Comparison of ENCODE assay signal across 13 mouse cellular contexts in the genomic region with DNA sequence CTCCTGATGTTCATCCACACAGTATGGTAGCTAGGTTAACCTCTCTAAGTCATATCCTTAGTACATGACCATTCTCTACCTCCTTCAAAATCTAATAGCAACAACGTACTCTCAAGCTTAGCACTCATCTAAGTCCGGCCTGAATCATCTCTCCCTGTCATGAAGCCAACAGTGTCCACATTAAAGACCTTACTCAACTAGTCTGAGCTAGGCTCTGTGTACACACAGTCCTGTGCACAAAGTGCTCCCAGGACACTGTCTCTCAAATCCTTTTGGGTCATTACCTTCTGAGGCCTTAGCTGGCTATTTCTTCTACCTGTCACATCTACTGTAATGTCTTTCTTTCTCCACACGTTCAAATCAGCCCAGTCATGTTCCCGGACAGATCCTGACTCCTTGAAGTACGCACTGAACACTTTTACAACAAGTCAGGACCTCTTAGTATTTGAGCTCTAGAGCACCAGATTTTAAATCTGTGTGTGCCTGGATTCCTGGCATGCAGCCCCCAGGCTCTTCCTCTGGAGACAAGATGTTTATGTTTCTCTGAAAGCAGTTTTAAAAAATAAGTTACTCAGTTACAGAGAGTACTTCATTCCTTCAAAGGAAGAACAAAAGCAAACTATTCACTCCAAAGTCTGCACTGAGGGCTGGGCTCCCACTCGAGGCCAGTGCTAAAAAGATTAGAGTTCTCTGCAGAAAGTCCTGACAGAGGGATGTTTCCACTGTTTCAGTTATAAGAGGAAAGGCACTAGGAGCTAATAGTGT. TPM values are rescaled to one million over a fixed set of nuclear protein-coding genes. Genes with fewer than 3 reads are reported as not detected.
DNase-seq lines count a peak whose midpoint lies in the region; ATAC-seq and TF ChIP-seq lines count a peak whose summit lies in the region.
"Had no signal": no experiment of that assay in that cellular context is flagged by ENCODE, and none has a peak within 500 bp of the region (broad histone marks: within the 10 kb centered on the region; RNA-seq: fewer than 3 reads in every experiment).

No protein-coding gene starts in this region.

- TF ChIP-seq EP300 in heart, adult 2 months (IDR thresholded peaks at IDR 0.05; ENCODE audit: insufficient read depth, low read depth, low read length) = no peak

- TF ChIP-seq POLR2A in heart, adult 2 months (IDR thresholded peaks at IDR 0.05; ENCODE audit: insufficient read depth, low read depth, low read length) = no peak

- intact Hi-C loops in heart, adult 2 months (cut with DNase I) = no loop called here

- H3K4me1 ChIP-seq in lung, embryonic 15.5 days = peaks cover 15% of the 10 kb centered on the region
- H3K4me1 ChIP-seq in midbrain, embryonic 15.5 days = peaks cover 12% of the 10 kb centered on the region; the same call in 1 of the 2 replicates
- H3K4me1 ChIP-seq in heart, adult 2 months (ENCODE audit: control insufficient read depth, insufficient read depth, low read length) = no peaks in the 10 kb centered on the region

- peak overlapping the region; percentile 41; the same call in 1 of the 2 replicates for H3K27ac ChIP-seq in lung, embryonic 15.5 days
- H3K27ac ChIP-seq in midbrain, embryonic 15.5 days = no peak overlapping the region
- H3K27ac ChIP-seq in heart, adult 2 months = no peak overlapping the region
- H3K27ac ChIP-seq: forebrain, embryonic 15.5 days; limb, embryonic 13.5 days; midbrain, embryonic 10.5 days had no signal

- no peak for ATAC-seq in lung, embryonic 15.5 days (ENCODE audit: borderline replicate concordance, extremely low read depth, low FRiP score, low TSS enrichment)
- no peak for ATAC-seq in midbrain, embryonic 15.5 days (replicated peaks)
- ATAC-seq: forebrain, embryonic 15.5 days had no signal

- no peaks in the 10 kb centered on the region for H3K36me3 ChIP-seq in lung, embryonic 15.5 days
- no peaks in the 10 kb centered on the region for H3K36me3 ChIP-seq in midbrain, embryonic 15.5 days (replicated peaks)
- no peaks in the 10 kb centered on the region for H3K36me3 ChIP-seq in heart, adult 2 months (ENCODE audit: control insufficient read depth, insufficient read depth, low read length)
- H3K36me3 ChIP-seq: forebrain, embryonic 15.5 days; limb, embryonic 13.5 days; midbrain, embryonic 10.5 days had no signal

- WGBS in lung, embryonic 15.5 days = 33% methylated on average over 6 of the region's 6 CpGs
- WGBS in midbrain, embryonic 15.5 days = 79% methylated on average over 6 of the region's 6 CpGs
- WGBS in heart, adult 2 months = 64% methylated on average over 6 of the region's 6 CpGs

- H3K27me3 ChIP-seq in lung, embryonic 15.5 days = no peaks in the 10 kb centered on the region
- no peaks in the 10 kb centered on the region for H3K27me3 ChIP-seq in midbrain, embryonic 15.5 days (replicated peaks)
- no peaks in the 10 kb centered on the region; the same call in 1 of the 2 replicates for H3K27me3 ChIP-seq in heart, adult 2 months (ENCODE audit: control insufficient read depth, insufficient read depth, low read length)
- H3K27me3 ChIP-seq: CH12.LX; forebrain, embryonic 15.5 days; limb, embryonic 13.5 days had no signal

- no peaks in the 10 kb centered on the region for H3K9me3 ChIP-seq in lung, embryonic 15.5 days
- H3K9me3 ChIP-seq in midbrain, embryonic 15.5 days = no peaks in the 10 kb centered on the region
- H3K9me3 ChIP-seq: forebrain, embryonic 15.5 days; limb, embryonic 13.5 days; midbrain, embryonic 10.5 days had no signal

- no peak for TF ChIP-seq CTCF in heart, adult 2 months (IDR thresholded peaks at IDR 0.05)

- H3K9ac ChIP-seq in lung, embryonic 15.5 days = no peak overlapping the region
- H3K9ac ChIP-seq in midbrain, embryonic 15.5 days = no peak overlapping the region
- H3K9ac ChIP-seq in heart, adult 2 months (ENCODE audit: low read depth, low read length) = no peak overlapping the region
- H3K9ac ChIP-seq: forebrain, embryonic 15.5 days; limb, embryonic 13.5 days had no signal

- H3K79me2 ChIP-seq in heart, adult 2 months (replicated peaks; ENCODE audit: control insufficient read depth, insufficient read depth, low read length) = no peaks in the 10 kb centered on the region

- H3K4me3 ChIP-seq in lung, embryonic 15.5 days = no peak overlapping the region
- no peak overlapping the region for H3K4me3 ChIP-seq in midbrain, embryonic 15.5 days
- no peak overlapping the region for H3K4me3 ChIP-seq in heart, adult 2 months
- H3K4me3 ChIP-seq: forebrain, embryonic 15.5 days; limb, embryonic 13.5 days; midbrain, embryonic 10.5 days; myocyte had no signal

- H3K4me2 ChIP-seq in lung, embryonic 15.5 days = no peak overlapping the region
- no peak overlapping the region for H3K4me2 ChIP-seq in midbrain, embryonic 15.5 days
- H3K4me2 ChIP-seq: forebrain, embryonic 15.5 days; limb, embryonic 13.5 days had no signal

- no peak for DNase-seq in lung, postnatal 36 days
- DNase-seq in kidney, adult 18-20 months = peak; percentile 29
- peak; percentile 34 for DNase-seq in kidney, postnatal 10 days
- DNase-seq in testis, postnatal 10 days (ENCODE audit: low spot score) = peak; percentile 59
- no peak for DNase-seq in heart, adult 2 months
- DNase-seq: thymus, postnatal 25 days had no signal

RNA-seq across cellular contexts. Expression of gene Elovl2, which starts 7.5 kb away (rescaled TPM):
- polyA plus RNA-seq in lung, embryonic 15.5 days (2015; fragmentation: Nextera tagmentation; extraction: Ambion mirVana) = 3.5 and 4.3 TPM in 2 replicates
- polyA plus RNA-seq in midbrain, embryonic 15.5 days (2015; fragmentation: Nextera tagmentation; extraction: Ambion mirVana) = 40.0 and 43.4 TPM in 2 replicates
- total RNA-seq in heart, adult 2 months (2021) = under 1 TPM; 0.05 to 0.18 TPM
- 0.04 and 0.18 TPM in 2 replicates for polyA plus RNA-seq in heart, adult 2 months (2012; rRNA removed)
- total RNA-seq: CH12.LX had no signal
- polyA plus RNA-seq: myocyte had no signal

RNA-seq across cellular contexts. Expression of gene Smim13, which starts 36.9 kb away (rescaled TPM):
- polyA plus RNA-seq in lung, embryonic 15.5 days (2015; fragmentation: Nextera tagmentation; extraction: Ambion mirVana) = 11.8 and 12.7 TPM in 2 replicates
- 24.9 and 25.3 TPM in 2 replicates for polyA plus RNA-seq in midbrain, embryonic 15.5 days (2015; fragmentation: Nextera tagmentation; extraction: Ambion mirVana)
- total RNA-seq in heart, adult 2 months (2021) = 10 to 100 TPM; 23.0 to 27.6 TPM
- polyA plus RNA-seq in heart, adult 2 months (2012; rRNA removed) = 9.0 and 19.7 TPM in 2 replicates

Comparison
In these comparisons a context has a peak if more than half of its experiments do, and no peak if none do; other contexts are left out.
1. DNase-seq: peak in kidney, adult 18-20 months (single experiment), kidney, postnatal 10 days (single experiment) and testis, postnatal 10 days (single experiment); none in lung, postnatal 36 days (single experiment) and heart, adult 2 months (0 of 2).